Mouse (Mus musculus): ENCODE measurements around the gene Srgap3.
"Not testable (repeated sequence)": the region's sequence is repeated elsewhere in the genome, so short reads cannot be mapped to it uniquely, and the experiment has no call there.

GRCm38 (mm10) chr6:112702296-112702695 lies 244.8 kb downstream of the Srgap3 start:
- not testable (repeated sequence) for TF ChIP-seq CTCF, EP300 (IDR thresholded peaks at IDR 0.05; ENCODE audit: low read depth)

Measured in liver, postnatal 0 days (tissue).